Mouse (Mus musculus): ENCODE data around the gene Rimbp3. TPM values are rescaled to one million over a fixed set of nuclear protein-coding genes. Genes with fewer than 3 reads are reported as not detected.

Gene Rimbp3
- total RNA-seq, 2 experiments from 2014 or later: 3.9 to 4.3 TPM

GRCm38 (mm10) chr16:17200121-17200952 lies 8.1 kb upstream of the Rimbp3 start:
- H3K27ac ChIP-seq: peak overlapping the region; percentile 95
- no peak for TF ChIP-seq CTCF (conservative IDR thresholded peaks at IDR 0.05)
- peak overlapping the region; percentile 86 for H3K4me3 ChIP-seq
- no peak for DNase-seq (ENCODE audit: low spot score in 2 of 2)

DNA sequence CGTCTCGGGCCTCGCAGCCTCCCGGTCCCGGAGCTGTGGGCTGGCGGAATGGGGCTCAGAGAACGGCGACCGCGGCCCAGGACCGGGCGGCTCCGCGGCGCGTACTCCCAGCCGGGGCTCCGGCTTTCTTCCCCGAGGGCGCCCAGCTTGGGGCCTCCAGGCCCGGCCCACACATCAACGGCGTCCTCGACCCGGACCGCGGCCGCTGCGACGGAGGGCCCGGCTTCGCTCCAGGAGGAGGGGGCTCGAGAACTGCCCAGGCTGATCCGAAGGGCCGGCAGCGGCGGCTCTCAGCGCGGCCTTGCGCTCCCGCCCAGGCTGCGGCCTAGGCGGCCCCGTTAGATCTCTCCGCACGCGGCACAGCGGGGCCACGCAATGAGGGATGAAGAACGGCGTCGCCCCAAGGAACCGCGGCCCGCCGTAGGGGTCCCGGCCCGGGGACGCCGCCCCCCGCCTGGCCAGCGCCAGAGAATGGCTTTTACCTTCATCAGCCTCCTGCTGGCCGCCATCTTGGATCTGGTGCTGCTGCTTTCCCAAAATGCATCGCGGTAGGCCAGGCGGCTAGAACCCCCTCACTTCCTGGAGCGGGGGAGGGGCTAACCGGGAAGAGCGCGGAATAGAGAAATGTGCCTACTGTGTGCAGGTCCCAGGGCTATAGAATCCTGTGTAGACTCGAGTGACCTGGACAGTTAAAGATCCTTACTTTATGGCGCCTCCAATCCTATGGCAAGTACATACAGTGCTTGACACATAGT lies 7.3 kb upstream of the Rimbp3 start:
- peak overlapping the region; percentile 86 for H3K4me3 ChIP-seq
- peak; percentile 82 to 87 for DNase-seq (ENCODE audit: low spot score in 2 of 2)
- TF ChIP-seq CTCF (conservative IDR thresholded peaks at IDR 0.05): no peak
- H3K27ac ChIP-seq: peak overlapping the region; percentile 95

DNA sequence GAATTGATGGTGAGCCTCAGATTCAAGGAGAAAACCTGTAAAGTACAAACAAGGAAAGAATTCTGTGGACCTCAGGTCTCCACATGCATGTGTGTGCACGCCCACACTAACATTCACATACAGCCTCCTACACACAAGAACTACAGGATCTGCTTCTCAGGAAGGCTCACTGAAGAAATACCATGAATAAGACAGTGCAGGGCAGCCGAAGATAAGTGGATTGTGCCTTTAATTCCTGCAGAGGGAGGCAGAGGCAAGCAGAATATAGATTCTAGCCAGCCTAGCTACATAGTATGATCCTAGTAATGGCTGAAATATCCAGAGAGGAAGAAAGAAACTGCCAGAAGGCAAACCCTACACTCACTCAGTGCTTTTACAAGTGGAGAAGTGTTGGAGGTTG lies 6.4 kb upstream of the Rimbp3 start:
- H3K27ac ChIP-seq: no peak overlapping the region
- H3K4me3 ChIP-seq: no peak overlapping the region; the same call in 1 of the 2 replicates
- TF ChIP-seq CTCF (conservative IDR thresholded peaks at IDR 0.05): peak; percentile 43
- DNase-seq (ENCODE audit: low spot score in 2 of 2): no peak

DNA sequence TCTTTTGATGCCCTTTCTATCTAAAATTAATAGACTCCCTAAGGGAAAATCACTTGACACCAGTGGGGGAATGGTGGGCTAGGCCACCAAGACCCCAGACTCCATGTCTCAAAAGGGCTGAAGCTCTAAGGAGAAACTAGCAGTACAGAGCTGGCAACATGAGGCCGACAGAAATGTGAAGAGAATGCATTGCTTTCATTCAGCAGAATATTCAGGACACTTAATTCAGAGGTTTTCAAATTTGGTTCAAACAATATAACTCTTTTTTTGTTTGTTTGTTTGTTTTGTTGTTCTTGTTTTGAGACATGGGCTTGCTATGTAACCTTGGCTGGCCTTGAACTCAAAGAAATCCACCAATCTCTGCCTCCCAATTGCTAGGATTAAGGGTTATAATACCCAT lies 5.9 kb upstream of the Rimbp3 start, which contains the start of gene Ube2l3:
TSS of gene Ube2l3 (minus strand) at position 101 of the 400 bp plus-strand sequence.
- TF ChIP-seq CTCF (conservative IDR thresholded peaks at IDR 0.05): no peak
- no peak for DNase-seq (ENCODE audit: low spot score in 2 of 2)
- H3K4me3 ChIP-seq: peak within 1 kb of the TSS; percentile 86
- peak within 1 kb of the TSS; percentile 95 for H3K27ac ChIP-seq

DNA sequence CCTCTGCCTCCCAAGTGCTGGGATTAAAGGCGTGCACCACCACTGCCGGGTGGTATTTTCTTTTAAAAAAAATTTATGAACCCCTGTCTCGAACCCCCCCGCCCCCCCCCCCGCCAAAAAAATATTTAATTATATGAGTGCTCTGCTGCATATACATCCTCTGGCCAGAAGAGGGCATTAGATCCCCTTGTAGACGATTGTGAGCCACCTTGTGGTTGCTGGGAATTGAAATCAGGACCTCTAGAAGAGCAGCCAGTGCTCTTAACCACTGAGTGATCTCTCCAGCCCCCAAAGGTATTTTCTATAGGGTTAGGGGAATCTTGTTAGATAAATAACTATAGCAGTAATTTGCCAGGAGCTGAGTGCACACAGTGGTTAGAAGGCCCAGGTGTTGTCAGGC lies 3.4 kb upstream of the Rimbp3 start:
- TF ChIP-seq CTCF (conservative IDR thresholded peaks at IDR 0.05): peak; percentile 67
- no peak overlapping the region for H3K27ac ChIP-seq
- DNase-seq (ENCODE audit: low spot score in 2 of 2): no peak

DNA sequence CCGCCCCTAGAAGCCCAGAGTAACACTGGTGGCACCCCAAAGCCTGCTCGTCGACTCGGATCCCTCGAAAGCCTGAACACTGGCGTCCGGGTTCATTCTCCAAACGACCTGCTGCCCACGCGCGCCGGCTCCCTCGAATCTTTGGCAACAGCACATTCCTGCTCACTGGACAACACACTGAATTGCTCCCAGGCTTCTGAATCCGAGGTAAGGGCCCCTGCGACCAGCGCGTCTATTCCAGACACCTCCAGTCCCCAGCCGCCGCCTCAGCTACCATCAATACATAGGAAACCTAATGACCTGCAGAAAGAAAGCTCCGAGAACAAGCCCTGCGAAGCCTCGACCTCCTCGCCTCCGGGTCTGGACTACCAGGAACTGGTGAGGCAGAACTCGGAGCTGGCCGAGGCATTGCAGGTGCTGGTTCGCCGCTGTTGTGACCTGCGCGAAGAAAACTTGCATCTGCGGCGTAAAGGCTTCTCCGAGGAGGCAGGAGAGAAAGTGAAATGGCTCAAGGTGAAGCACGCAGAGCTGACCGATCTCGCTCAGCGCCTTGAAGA lies 1.1 kb downstream of the Rimbp3 start:
- no peak for DNase-seq (ENCODE audit: low spot score in 2 of 2)
- H3K4me3 ChIP-seq: peak overlapping the region; percentile 64
- H3K27ac ChIP-seq: peak overlapping the region; percentile 86
- TF ChIP-seq CTCF (conservative IDR thresholded peaks at IDR 0.05): no peak

More for the DNA sequence above, 3.4 kb upstream of the Rimbp3 start:
- no peak overlapping the region for H3K4me3 ChIP-seq

- peak overlapping the region; percentile 86; the same call in 1 of the 2 replicates for H3K27ac ChIP-seq
- DNase-seq (ENCODE audit: low spot score in 2 of 2): peak; percentile 82 to 85
- peak; percentile 89 for TF ChIP-seq CTCF (conservative IDR thresholded peaks at IDR 0.05)
- peak overlapping the region; percentile 64 for H3K4me3 ChIP-seq
These were observed 1.8 kb downstream of the Rimbp3 start for GRCm38 (mm10) chr16:17209981-17210838.

DNA sequence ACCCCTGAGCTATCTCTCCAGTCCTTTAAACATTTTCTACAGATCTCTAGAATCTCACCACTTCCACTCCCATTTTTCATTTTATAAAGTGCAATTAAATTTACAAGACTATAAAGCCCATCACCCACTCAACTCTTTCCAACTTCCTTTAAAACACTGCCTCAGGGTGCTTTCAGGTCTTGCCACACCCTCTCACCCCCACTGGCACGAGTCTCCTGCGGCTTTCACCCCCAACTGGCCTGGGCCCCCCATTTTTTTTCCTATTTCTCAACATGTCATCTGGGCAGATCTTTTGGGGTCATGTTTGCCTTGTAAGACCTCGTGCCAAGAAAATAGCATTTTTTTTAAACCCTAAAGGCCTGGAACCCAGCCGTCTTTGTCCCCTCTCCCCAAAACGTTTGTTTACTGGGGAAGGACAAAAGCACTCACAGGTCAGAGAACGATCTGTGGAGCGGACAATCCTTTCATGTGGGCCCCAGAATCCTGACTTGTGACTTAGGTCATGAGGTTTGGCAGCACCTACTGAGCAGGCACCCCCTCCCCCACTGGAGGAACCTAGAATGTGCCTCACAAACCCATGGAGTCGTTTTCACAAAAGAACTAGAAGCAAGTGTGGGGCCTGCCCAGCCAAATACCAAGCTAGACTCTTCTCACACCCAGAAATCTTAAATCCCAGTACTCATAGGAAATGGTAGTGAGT lies 8.7 kb downstream of the Rimbp3 start:
- Histone ChIP-seq H3K4me3 (no peak overlapping the region), H3K27ac (no peak overlapping the region)
- no peak for TF ChIP-seq CTCF (conservative IDR thresholded peaks at IDR 0.05)
- no peak for DNase-seq (ENCODE audit: low spot score in 2 of 2)

DNA sequence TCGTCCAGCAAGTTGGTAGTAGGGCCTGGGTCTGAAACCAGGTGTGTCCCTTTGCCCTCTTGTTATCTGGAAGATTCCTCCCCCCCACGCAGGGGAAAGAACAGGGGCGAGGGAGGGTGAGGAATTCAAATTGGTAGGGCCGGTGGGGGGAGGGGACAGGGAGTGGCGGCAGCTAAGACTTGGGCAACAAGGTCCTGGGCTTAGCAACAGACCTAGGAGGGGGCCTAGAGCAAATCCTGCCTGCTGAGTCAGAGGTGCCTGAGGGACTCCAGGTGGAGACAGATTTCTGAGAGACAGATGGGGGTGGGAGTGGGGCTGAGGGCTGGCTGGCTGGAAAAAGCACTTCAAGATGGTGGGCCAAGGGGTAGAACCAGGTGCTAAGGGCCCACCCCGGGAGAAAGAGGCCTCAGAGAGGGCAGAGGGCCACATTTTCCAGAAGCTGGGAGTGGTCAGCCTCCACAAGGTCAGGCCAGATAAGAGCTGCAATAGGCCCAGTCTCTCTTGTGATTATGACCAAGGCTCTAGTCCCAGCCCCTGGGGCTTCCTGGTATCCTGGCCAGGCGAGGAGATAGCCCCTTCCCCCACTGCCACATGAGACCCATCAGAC lies 11.8 kb downstream of the Rimbp3 start:
- TF ChIP-seq CTCF (conservative IDR thresholded peaks at IDR 0.05): no peak
- Histone ChIP-seq H3K4me3 (no peak overlapping the region), H3K27ac (no peak overlapping the region)
- DNase-seq (ENCODE audit: low spot score in 2 of 2): no peak

- H3K4me3 ChIP-seq: no peak overlapping the region
- no peak overlapping the region for H3K27ac ChIP-seq
- DNase-seq (ENCODE audit: low spot score in 2 of 2): peak; percentile 91 to 100
- no peak for TF ChIP-seq CTCF (conservative IDR thresholded peaks at IDR 0.05)
These were observed 13.8 kb downstream of the Rimbp3 start for GRCm38 (mm10) chr16:17222197-17222596.

GRCm38 (mm10) chr16:17225584-17225983 lies 17.2 kb downstream of the Rimbp3 start:
- no peak for TF ChIP-seq CTCF (conservative IDR thresholded peaks at IDR 0.05)
- Histone ChIP-seq H3K4me3 (no peak overlapping the region), H3K27ac (no peak overlapping the region)
- DNase-seq (ENCODE audit: low spot score in 2 of 2): no peak
